ENCODE assay signal across 18 mouse cellular contexts in the genomic region with DNA sequence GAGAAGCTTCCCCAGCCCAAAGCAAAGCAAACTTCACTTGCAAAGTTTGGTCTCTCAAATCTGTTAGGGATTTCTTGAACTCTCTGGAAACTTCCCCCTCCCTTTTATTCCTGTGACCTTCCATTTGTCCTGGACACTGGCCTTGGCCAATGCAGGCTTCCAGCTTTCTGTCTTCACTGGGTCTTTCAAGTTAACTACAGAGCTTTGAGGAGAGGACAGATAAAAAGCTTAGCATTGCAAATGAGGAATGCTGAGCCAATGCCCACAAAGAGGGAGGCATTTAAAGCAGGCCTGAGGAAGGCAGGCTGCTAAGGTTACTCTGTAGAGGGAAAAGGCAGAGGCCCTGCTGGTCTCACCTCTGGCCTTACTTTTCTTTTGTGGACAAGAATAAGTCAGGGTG.
DNase-seq lines count a peak whose midpoint lies in the region; ATAC-seq and TF ChIP-seq lines count a peak whose summit lies in the region.
"Had no signal": no experiment of that assay in that cellular context is flagged by ENCODE, and none has a peak within 500 bp of the region (broad histone marks: within the 10 kb centered on the region; RNA-seq: fewer than 3 reads in every experiment).

No protein-coding gene starts in this region.

- H3K27ac ChIP-seq in heart, embryonic 14.5 days (replicated peaks in 1 of 2; ENCODE audit: control insufficient read depth in 1 of 2, insufficient read depth in 1 of 2, low read depth in 2 of 2, low read length in 2 of 2) = peak overlapping the region; percentile 20 to 66
- H3K27ac ChIP-seq in hindbrain, postnatal 0 days = peak overlapping the region; percentile 48; the same call in 1 of the 2 replicates
- H3K27ac ChIP-seq: forebrain, embryonic 15.5 days; gastrocnemius, adult 2 months; limb, embryonic 13.5 days; liver, embryonic 14.5 days had no signal

- intact Hi-C loops in heart, postnatal 25 days (cut with DNase I) = no loop called here

- no peak overlapping the region for H3K9ac ChIP-seq in heart, embryonic 14.5 days (ENCODE audit: low read length)
- H3K9ac ChIP-seq in hindbrain, postnatal 0 days (replicated peaks; ENCODE audit: low read length) = no peak overlapping the region
- H3K9ac ChIP-seq: forebrain, embryonic 15.5 days; limb, embryonic 13.5 days; liver, embryonic 14.5 days had no signal

- peaks cover 30 to 58% of the 10 kb centered on the region in 2 experiments for H3K4me1 ChIP-seq in heart, embryonic 14.5 days (ENCODE audit: control insufficient read depth in 2 of 2, insufficient read depth in 2 of 2, low read length in 2 of 2)
- H3K4me1 ChIP-seq in hindbrain, postnatal 0 days (ENCODE audit: insufficient read depth, low read length) = peaks cover 4% of the 10 kb centered on the region

- H3K27me3 ChIP-seq in heart, embryonic 14.5 days (ENCODE audit: control insufficient read depth, insufficient read depth, low read length) = no peaks in the 10 kb centered on the region
- H3K27me3 ChIP-seq in hindbrain, postnatal 0 days (ENCODE audit: insufficient read depth, low read length) = no peaks in the 10 kb centered on the region
- H3K27me3 ChIP-seq: forebrain, embryonic 15.5 days; limb, embryonic 13.5 days had no signal

- DNase-seq in heart, postnatal 25 days (ENCODE audit: low spot score) = no peak
- DNase-seq in ES-CJ7 (ENCODE audit: low read depth, low spot score) = peak; percentile 48
- DNase-seq in R1 (ENCODE audit: low read depth, low spot score) = peak; percentile 20
- peak; percentile 44 for DNase-seq in hindbrain, postnatal 0 days (ENCODE audit: low spot score)
- no peak for DNase-seq in lung, postnatal 14 days
- DNase-seq in layer of hippocampus, postnatal 25 days (ENCODE audit: extremely low spot score in 1 of 2, low spot score in 1 of 2) = no peak
- DNase-seq: cerebellum, adult 11-12 months; gastrocnemius, adult 2 months; heart, adult 11 months; kidney, adult 8-10 months; kidney, postnatal 25 days; thymus, postnatal 36 days had no signal

- no peaks in the 10 kb centered on the region for H3K9me3 ChIP-seq in heart, embryonic 14.5 days (ENCODE audit: control insufficient read depth, low read length)
- no peaks in the 10 kb centered on the region for H3K9me3 ChIP-seq in hindbrain, postnatal 0 days (ENCODE audit: low read length)
- H3K9me3 ChIP-seq: forebrain, embryonic 15.5 days had no signal

- H3K4me2 ChIP-seq in heart, embryonic 14.5 days (ENCODE audit: low read length) = no peak overlapping the region
- H3K4me2 ChIP-seq in hindbrain, postnatal 0 days (ENCODE audit: low read depth, low read length) = no peak overlapping the region
- H3K4me2 ChIP-seq: forebrain, embryonic 15.5 days; limb, embryonic 13.5 days had no signal

- H3K36me3 ChIP-seq in heart, embryonic 14.5 days (ENCODE audit: control insufficient read depth, insufficient read depth, low read length) = no peaks in the 10 kb centered on the region
- no peaks in the 10 kb centered on the region for H3K36me3 ChIP-seq in hindbrain, postnatal 0 days (ENCODE audit: insufficient read depth, low read length)
- H3K36me3 ChIP-seq: forebrain, embryonic 15.5 days; limb, embryonic 13.5 days had no signal

- H3K4me3 ChIP-seq in heart, embryonic 14.5 days (ENCODE audit: control insufficient read depth in 1 of 2, insufficient read depth in 1 of 2, low read depth in 1 of 2, low read length in 2 of 2) = no peak overlapping the region
- H3K4me3 ChIP-seq in hindbrain, postnatal 0 days (ENCODE audit: low read length) = no peak overlapping the region
- H3K4me3 ChIP-seq: erythroblast, embryonic 14.5 days; forebrain, embryonic 15.5 days; gastrocnemius, adult 2 months; limb, embryonic 13.5 days had no signal

- no peak for ATAC-seq in heart, embryonic 14.5 days (ENCODE audit: insufficient number of reproducible peaks, insufficient read depth, low FRiP score, low read depth)
- ATAC-seq in hindbrain, postnatal 0 days = peak; percentile 25; the same call in 1 of the 2 replicates
- ATAC-seq: CD4-positive, CD25-positive, alpha-beta regulatory T cell, adult 4 months; forebrain, embryonic 15.5 days had no signal

- TF ChIP-seq CTCF in hindbrain, postnatal 0 days (IDR thresholded peaks at IDR 0.05; ENCODE audit: low read depth) = no peak

Comparison
In these comparisons a context has a peak if more than half of its experiments do, and no peak if none do; other contexts are left out.
1. DNase-seq: peak in ES-CJ7 (single experiment), R1 (single experiment) and hindbrain, postnatal 0 days (single experiment); none in heart, postnatal 25 days (single experiment), lung, postnatal 14 days (single experiment) and layer of hippocampus, postnatal 25 days (0 of 2).